Mouse (Mus musculus) heart, adult 8-10 months (tissue): ENCODE results near the gene Cep97. TPM values are rescaled to one million over a fixed set of nuclear protein-coding genes. Genes with fewer than 3 reads are reported as not detected.
"Not testable (repeated sequence)": the region's sequence is repeated elsewhere in the genome, so short reads cannot be mapped to it uniquely, and the experiment has no call there.

ENCODE experiments used
- DNase-seq: peaks from one replicate; pipeline ENCODE4 v3.0.0; 2022; ENCODE audit warnings: low spot score
- total RNA-seq, 4 experiments: library from RNA; stranded (reverse); gene quantifications; 2 replicates each; pipeline ENCODE4 v1.2.4; 2022

Cep97 gene
- total RNA-seq, 4 experiments from 2014 or later: 3.9 to 5.3 (median 5.2) TPM

- DNase-seq: not testable (repeated sequence)
Observed at GRCm38 (mm10) chr16:55947876-55948410, 13.3 kb upstream of the Cep97 start.

- DNase-seq: no peak
Observed at GRCm38 (mm10) chr16:55947266-55947665, 12.6 kb upstream of the Cep97 start.

DNA sequence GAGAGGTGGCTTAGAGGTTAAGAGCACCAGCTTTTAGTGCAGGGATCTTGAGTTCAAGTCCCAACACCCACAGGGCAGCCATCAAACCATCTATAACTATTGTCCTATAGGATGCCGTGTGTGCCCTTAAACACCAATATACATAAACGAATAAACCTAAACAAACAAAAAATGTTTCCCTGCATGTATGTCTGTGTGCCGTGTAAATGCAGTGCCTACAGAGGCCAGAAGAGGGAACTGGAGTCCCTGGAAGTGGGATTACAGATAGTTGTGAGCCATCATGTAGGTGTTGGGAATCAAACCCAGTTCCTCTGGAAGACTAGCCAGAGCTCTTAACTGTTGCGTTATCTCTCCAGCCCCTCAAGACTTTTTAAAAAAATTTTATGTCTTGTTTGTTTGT lies 6.1 kb upstream of the Cep97 start:
- DNase-seq: no peak

DNA sequence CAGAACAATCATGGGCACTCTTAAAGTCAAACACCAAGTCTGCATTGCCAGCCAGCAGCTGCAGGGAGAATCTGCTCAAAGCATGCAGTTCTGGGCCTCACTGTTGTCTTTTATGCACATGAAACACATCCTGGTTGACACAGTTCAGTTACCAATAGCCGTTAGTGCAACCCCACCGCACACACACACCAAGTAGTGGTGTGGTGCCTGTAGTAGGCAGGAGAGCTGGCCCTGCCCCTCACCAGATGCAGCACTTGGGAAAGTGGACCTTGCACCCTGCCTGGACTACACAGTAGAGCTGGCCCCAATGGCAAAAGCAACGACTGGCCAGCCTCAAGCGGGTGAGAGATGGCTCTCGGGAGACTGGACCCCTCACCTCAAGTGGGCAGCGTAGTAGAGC lies 5.0 kb upstream of the Cep97 start:
- no peak for DNase-seq

GRCm38 (mm10) chr16:55938761-55939160 lies 4.1 kb upstream of the Cep97 start:
- no peak for DNase-seq

DNA sequence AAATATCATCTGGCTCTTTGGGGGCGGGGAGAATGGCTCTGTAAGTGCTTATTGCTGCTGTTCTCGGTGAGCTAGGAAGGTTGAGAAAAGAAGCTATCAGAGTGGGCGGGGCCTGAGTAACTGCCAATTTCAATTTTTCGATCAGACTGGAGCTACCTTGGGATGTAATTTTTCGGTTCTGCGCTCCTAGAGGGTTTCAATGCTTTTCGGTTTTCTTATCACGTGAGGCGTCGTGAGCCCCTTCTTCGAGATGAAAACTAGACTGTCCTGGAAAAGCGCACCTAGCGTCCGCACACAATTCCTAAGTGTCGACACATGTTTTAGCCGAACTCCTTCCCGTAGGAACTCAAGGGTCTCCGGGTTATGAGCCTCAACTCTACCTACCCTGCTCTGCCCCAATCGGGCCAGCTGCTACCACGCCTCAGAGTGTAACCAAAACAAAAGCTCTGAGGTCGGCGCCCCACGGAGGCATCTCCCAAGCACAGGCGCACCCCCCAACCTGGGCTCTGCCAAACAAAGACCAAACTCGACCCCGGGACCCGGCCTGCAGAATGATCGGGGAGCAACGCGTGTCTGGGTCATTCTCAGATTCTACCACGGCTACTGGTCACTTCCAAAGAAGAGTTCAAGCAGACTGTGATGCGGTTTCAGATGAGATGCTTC lies 843 bp downstream of the Cep97 start:
- DNase-seq: peak; percentile 11

GRCm38 (mm10) chr16:55924010-55924409 lies 10.6 kb downstream of the Cep97 start:
- no peak for DNase-seq

DNA sequence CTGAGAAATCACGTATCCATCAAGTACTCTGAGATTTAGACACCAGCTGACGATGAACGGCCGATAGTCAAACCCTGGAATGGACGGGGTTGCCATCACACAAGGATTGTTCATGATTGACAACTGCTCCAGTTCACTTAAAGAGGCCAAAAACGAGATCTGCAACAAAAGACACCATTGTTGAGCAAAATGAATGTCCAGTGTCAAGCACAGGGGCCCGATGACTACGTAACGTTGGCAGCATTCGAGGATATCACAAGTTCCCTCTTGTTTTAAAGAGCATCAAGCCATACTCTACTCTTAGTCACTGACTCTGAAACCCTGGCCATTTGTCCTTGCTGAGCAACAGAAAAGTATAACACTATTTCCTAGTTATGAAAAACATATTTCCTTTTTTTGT lies 12.6 kb downstream of the Cep97 start:
- DNase-seq: no peak

- no peak for DNase-seq
Observed at GRCm38 (mm10) chr16:55914716-55915115, 19.9 kb downstream of the Cep97 start.

- no peak for DNase-seq
Observed at GRCm38 (mm10) chr16:55910208-55910793, 24.4 kb downstream of the Cep97 start.

- DNase-seq: no peak
Observed at GRCm38 (mm10) chr16:55906928-55907679, 27.6 kb downstream of the Cep97 start.

DNA sequence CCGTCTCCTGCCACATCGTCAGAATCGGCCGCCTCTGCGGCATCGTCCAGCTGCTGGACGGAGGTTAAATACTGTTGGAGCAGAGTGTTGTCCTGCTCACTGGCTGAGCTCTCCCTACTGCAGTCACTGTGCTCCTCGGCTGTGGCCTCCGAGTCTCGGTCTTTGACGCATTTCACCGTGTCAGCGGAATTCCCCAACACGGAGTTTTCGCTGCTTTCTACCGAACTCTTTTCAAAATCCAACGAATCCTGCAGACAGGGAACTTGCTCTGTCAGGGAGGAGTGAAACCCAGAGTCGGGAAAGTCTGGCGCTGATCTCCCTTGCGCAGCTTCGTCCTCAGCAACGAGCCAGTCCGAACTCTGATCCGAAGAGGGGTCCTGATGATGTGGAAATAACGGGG lies 29.3 kb downstream of the Cep97 start:
- no peak for DNase-seq

- no peak for DNase-seq
Observed at GRCm38 (mm10) chr16:55901839-55902756, 32.6 kb downstream of the Cep97 start.

DNA sequence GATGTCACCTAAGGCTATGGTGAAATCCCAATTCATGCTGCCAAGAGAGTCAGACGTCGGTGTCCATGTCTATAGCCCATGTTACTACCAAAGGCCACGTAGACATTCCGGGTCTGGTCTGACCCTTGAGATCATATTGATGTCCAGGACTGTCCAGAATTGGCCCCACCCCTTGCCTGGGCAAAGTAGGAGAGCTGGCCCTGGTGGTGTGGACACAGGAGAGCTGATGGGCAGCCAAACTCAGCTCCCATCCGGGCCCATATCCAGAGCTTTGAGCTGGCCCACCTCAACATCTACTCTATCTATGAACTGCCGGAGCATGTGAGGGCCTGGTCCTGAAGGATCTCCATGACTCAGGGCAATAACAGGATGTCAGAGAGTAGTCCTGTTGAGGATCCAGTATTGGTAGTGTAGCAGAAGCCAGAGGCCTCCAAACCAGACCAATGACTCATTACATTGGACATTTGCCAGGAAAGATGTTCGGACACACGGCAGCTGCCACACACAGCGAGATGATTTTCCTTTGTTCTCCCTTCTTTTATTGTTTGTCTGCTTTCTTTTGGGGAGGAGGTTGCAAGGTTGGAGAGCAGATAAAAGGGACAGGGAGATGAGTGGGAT lies 36.2 kb downstream of the Cep97 start:
- peak; percentile 18 for DNase-seq

- DNase-seq: no peak
Observed at GRCm38 (mm10) chr16:55895651-55896095, 39.0 kb downstream of the Cep97 start.

- peak; percentile 82 for DNase-seq
Observed at GRCm38 (mm10) chr16:55894893-55895650, 39.6 kb downstream of the Cep97 start, which contains the start of gene Nxpe3. Gene Nxpe3, minus strand, starts transcription at chr16:55895285.

DNA sequence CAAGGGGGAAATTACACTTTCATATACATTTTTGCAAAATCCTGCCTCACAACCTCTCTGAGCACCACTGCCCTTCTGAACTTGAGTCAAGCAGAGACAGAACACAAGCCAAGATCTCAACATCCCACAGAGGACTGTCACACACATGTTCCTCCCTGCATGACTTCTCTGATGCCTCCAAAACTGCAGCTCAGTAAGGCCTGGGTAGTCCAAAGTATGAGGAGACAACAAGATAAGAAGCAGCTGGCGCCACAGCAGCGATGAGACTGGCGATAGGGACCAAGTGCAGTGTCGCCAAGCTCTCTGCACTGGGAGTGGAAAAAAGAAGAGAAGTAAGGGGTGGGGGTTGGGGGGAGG lies 40.1 kb downstream of the Cep97 start:
- no peak for DNase-seq

DNA sequence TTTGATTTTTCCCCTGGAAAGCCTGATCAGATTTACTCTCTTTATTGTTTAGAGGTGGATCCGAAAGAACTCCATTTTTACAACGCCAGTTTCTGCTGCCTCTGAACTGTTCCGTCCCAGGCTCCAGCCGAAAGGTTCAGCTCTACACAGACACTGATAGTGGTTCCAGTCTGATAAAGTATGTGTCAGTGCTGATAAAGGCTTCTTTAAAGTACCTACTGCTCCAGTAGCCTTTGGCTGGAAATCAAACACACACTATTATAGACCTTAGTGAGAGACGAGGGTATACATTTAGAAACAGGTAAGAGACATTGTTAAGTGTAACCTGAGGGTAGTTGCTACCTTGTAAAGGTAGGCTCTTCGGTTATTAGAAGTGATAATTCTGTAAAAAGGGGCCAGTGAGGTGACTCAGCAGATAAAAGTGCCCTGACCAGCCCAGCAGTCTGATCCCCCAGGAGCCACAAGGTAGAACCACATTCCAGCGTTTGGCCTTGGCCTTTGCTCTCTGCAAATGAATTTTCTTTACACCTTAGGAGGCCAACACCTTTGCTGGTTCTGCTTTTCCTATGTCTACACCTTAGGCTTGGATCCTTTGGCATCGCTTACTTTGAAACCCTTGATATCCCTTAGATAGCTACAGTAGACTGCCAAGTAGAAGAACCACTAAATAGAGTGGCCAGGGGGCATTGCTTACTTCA lies 41.1 kb downstream of the Cep97 start:
- DNase-seq: no peak

GRCm38 (mm10) chr16:55892484-55892883 lies 42.2 kb downstream of the Cep97 start:
- DNase-seq: no peak

- no peak for DNase-seq
Observed at GRCm38 (mm10) chr16:55891346-55891745, 43.3 kb downstream of the Cep97 start.
